Mouse (Mus musculus) 3T3-L1 (cell line): ENCODE measurements around the gene DXBay18.
"Not testable (repeated sequence)": the region's sequence is repeated elsewhere in the genome, so short reads cannot be mapped to it uniquely, and the experiment has no call there.

ENCODE experiments used
- DNase-seq: peaks from one replicate; pipeline ENCODE4 v3.0.0-alpha.2; 2015; ENCODE audit warnings: low read depth, low spot score

Gene DXBay18

DNA sequence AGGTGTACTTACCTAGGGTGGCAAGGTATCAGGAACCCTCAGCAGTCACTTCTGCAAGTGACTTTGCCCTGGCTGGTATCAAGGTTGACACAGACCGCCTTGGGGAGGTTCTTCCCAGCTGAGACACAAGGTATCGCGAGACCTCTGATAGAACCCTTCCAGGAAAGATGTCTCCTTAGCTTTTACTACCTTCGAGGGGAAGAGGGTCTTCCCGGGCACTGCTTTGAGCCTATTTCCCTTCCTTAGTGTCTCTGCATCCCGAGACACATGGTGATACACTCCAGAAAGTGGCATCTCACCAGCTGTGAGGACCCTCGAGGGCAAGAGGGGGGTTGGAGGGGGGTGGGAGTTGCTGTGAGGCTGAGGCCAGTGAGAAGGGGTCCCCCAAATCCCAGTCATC is at the start of gene DXBay18:
TSS of gene DXBay18 (minus strand) at position 101 of the 400 bp plus-strand sequence.
- DNase-seq: not testable (repeated sequence)

GRCm38 (mm10) chrX:73191934-73192333 is 42.7 kb upstream of the DXBay18 start, which contains the start of gene Xlr3b:
Gene Xlr3b (plus strand): TSS chrX:73192207.
- peak; percentile 91 for DNase-seq

DNA sequence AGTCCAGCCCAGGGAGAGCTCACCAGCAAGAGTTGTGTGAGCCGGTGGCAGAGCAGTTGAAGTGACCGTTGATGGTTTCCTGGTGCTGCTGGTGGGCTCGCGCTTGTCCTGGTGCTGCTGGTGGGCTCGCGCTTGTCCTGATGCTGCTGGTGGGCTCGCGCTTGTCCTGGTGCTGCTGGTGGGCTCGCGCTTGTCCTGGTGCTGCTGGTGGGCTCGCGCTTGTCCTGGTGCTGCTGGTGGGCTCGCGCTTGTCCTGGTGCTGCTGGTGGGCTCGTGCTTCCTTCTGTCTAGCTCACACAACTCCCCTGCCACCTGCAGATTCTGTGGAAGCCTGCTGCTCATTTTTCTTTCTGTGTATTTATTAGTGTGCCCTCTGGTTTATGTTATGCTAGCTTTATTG is 27.6 kb upstream of the DXBay18 start, which contains the start of gene Spin2d:
TSS of gene Spin2d (minus strand) at position 101 of the 400 bp plus-strand sequence.
- DNase-seq: not testable (repeated sequence)

DNA sequence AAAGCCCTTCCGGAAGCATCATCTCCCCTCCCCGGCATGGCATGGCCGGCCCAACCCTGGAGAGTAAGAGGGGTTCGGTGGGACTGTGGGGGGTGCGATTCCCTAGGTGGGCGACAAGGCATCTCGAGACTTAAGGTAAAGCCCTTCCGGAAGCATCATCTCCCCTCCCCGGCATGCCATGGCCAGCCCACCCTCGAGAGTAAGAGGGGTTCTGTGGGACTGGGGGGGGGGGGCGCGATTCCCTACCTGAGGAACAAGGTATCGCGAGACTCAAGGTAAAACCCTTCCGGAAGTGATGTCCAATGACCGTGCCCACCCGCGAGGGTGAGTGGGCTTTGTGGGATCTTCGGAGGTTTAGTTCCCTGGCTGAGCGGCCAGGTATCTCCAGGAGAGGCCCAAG is 754 bp downstream of the DXBay18 start, which contains the start of gene Xlr5b:
TSS of gene Xlr5b (plus strand) at position 301 of the 400 bp plus-strand sequence.
- DNase-seq: not testable (repeated sequence)

DNA sequence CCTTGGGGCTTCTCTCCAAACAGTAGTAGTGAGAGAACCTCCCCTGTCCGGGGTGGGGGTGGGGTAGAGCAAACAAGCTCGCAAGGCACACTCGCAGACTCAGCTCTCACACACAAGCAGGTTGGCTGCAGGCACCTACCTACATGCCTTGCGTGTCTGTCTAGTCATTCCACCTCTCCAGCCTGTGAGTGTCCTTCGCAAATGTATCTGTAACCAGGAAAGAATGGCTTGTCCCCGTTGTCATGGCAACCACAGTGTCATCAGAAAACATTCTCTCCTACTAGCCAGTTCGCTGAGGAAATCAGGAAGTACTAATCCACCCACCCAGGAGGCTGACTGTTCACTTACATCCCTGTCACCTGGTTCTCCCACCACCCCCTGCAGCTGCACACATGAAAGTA is 6.0 kb downstream of the DXBay18 start:
- not testable (repeated sequence) for DNase-seq

DNA sequence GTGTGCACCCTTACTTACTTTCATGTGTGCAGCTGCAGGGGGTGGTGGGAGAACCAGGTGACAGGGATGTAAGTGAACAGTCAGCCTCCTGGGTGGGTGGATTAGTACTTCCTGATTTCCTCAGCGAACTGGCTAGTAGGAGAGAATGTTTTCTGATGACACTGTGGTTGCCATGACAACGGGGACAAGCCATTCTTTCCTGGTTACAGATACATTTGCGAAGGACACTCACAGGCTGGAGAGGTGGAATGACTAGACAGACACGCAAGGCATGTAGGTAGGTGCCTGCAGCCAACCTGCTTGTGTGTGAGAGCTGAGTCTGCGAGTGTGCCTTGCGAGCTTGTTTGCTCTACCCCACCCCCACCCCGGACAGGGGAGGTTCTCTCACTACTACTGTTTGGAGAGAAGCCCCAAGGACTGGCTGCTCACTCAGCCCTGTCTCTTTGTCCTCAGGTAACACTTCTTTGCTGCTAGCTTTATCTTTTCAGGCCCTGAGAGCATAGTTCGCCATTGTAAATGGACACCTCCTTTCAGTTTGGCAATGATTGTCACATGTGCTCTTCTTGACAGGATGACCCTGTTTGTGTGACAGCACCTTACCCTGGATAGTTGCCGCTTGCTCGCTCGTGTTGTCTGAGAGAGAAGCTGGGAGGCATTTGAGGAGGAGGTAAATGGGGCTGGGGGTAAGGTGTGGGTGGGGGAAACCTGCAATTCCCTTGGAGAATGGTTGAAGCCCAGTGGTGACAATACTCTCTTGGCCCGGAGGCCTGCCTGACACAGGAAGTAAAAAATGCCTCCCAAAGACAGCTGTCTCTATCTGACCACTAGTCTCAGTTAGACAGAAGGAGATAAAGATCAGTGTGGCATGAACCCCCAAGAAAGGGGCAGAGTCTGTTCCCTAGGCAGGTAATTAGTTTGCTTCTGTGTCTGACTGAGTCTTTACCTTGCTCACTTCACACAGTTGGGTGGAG is 26.1 kb downstream of the DXBay18 start:
- not testable (repeated sequence) for DNase-seq

GRCm38 (mm10) chrX:73116747-73117146 is 32.5 kb downstream of the DXBay18 start, which contains the start of gene Gm14685:
Gene Gm14685 (plus strand): TSS chrX:73117047.
- DNase-seq: not testable (repeated sequence)

- not testable (repeated sequence) for DNase-seq
These were observed 52.2 kb downstream of the DXBay18 start, which contains the start of gene Xlr3a for GRCm38 (mm10) chrX:73096941-73097508. Gene Xlr3a (minus strand): TSS chrX:73097095.
